Mouse (Mus musculus) limb, embryonic 12.5 days (tissue): ENCODE results near the gene Srsf5. TPM values are rescaled to one million over a fixed set of nuclear protein-coding genes. Genes with fewer than 3 reads are reported as not detected.
A peak's percentile ranks its signal among the peaks of the same experiment; 100 is the strongest.

ENCODE experiments used
- ATAC-seq: fragments of 200-750 bp; cut with Nextera tagmentation; 2 replicates; pipeline ENCODE4 v1.8.0; 2017; ENCODE audit warnings: low read depth, moderate TSS enrichment; ENCODE audit not compliant: insufficient number of reproducible peaks, insufficient read depth, low FRiP score, low TSS enrichment
- H3K27ac ChIP-seq: fragments of 300-500 bp; sonication (generic); 2 replicates; pipeline ENCODE4 v1.5.1; 2016; ENCODE audit warnings: mild to moderate bottlenecking, moderate library complexity
- H3K27me3 ChIP-seq: fragments of 300-500 bp; sonication (generic); 2 replicates; pipeline ENCODE4 v1.6.1; 2016; ENCODE audit warnings: mild to moderate bottlenecking, moderate library complexity
- H3K36me3 ChIP-seq: fragments of 300-500 bp; sonication (generic); 2 replicates; pipeline ENCODE4 v1.6.1; 2016; ENCODE audit warnings: mild to moderate bottlenecking, moderate library complexity
- H3K4me1 ChIP-seq: fragments of 300-500 bp; sonication (generic); replicated peaks from 2 replicates; pipeline ENCODE4 v1.6.1; 2016
- H3K4me2 ChIP-seq: fragments of 300-500 bp; sonication (generic); 2 replicates; pipeline ENCODE4 v1.6.1; 2016; ENCODE audit warnings: mild to moderate bottlenecking, moderate library complexity
- H3K4me3 ChIP-seq: fragments of 300-500 bp; sonication (generic); replicated peaks from 2 replicates; pipeline ENCODE4 v1.5.1; 2016; ENCODE audit warnings: mild to moderate bottlenecking
- H3K9ac ChIP-seq: fragments of 300-500 bp; sonication (generic); replicated peaks from 2 replicates; pipeline ENCODE4 v1.6.1; 2016; ENCODE audit warnings: mild to moderate bottlenecking, moderate library complexity
- H3K9me3 ChIP-seq: fragments of 300-500 bp; sonication (generic); 2 replicates; pipeline ENCODE4 v1.6.1; 2016; ENCODE audit warnings: mild to moderate bottlenecking, moderate library complexity
- WGBS: fragments of 180-500 bp; shearing (Covaris S2); methylation state at CpG from one replicate; pipeline ENCODE4 v1.1.7; 2016; 5-methylcytosine and 5-hydroxymethylcytosine counted together
- polyA plus RNA-seq: library from polyadenylated mRNA; unstranded; fragments of >200 nt; fragmentation: Nextera tagmentation; extraction: Ambion mirVana; gene quantifications from 2 replicates; pipeline ENCODE4 v1.2.1, GENCODE M21; 2016

The Srsf5 gene
- polyA plus RNA-seq, 1 experiment from 2014 or later, result 630 TPM

DNA sequence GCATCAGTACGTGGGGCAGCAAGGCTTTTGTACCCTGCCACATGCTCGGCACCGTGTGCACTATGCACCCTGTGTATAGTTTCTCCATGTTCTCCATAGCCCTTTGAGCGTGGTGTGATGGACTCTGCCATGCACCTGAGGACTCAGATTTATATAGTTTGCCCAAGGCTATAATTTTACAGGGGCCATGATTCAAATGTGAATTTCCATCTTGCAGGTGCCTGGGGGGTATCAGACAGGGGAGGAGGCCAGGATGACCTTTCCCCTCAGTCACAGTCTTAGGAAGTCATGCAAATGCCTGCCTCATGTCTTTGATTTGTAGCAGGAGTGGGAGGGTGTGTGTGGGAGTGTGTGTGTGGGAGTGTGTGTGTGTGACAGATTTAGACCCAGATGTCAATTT, 52.3 kb downstream of the Srsf5 start:
- Histone ChIP-seq H3K36me3 (no peaks in the 10 kb centered on the region), H3K4me3 (no peak overlapping the region), H3K27ac (no peak overlapping the region), H3K4me1 (peaks cover 14% of the 10 kb centered on the region), H3K9me3 (peaks cover 7% of the 10 kb centered on the region; the same call in 1 of the 2 replicates), H3K27me3 (peaks cover 16% of the 10 kb centered on the region; the same call in 1 of the 2 replicates), H3K4me2 (no peak overlapping the region), H3K9ac (no peak overlapping the region)
- 44% methylated on average over 4 of the region's 4 CpGs for WGBS
- no peak for ATAC-seq

DNA sequence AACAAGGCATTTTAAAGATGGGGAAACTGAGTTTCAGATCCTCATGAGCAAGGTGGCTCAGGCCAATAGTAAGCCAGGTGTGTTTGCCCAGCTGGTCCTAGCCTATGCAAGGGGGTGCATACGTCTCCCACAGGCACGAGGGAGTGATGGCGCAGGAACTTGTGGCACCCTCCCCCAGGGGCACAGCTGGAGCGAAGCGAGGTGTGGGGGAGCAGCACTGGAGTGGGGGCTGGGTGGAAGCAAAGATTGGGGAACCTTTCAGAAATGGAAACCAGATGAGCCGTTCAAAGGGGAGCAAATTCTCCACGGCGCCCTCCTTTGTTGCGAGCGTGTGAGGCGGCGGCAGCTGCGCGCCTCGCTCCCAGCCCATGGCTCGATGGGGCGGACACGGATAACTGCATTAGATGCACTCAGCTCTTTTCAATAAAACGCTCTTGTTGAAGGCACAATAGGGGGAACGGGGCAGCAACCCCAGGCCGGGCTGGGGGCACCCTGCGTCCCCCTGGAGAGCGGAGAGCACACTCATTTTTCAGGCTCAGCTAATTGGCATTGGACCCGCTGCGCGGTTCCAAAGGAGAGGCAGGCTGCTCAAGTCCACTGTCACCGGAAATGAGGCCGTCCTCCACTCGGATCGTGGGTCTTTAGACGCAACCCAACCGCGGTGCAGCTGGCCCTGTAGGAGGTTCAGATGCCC, 53.4 kb downstream of the Srsf5 start:
- Histone ChIP-seq H3K27ac (peak overlapping the region; percentile 8; the same call in 1 of the 2 replicates), H3K36me3 (no peaks in the 10 kb centered on the region), H3K9me3 (peaks cover 7% of the 10 kb centered on the region; the same call in 1 of the 2 replicates), H3K27me3 (peaks cover 16% of the 10 kb centered on the region; the same call in 1 of the 2 replicates), H3K4me3 (peak overlapping the region; percentile 24), H3K4me2 (peak overlapping the region; percentile 48), H3K9ac (peak overlapping the region; percentile 34; the same call in 1 of the 2 replicates), H3K4me1 (peaks cover 24% of the 10 kb centered on the region)
- WGBS, result 4% methylated on average over 33 of the region's 33 CpGs
- peak; percentile 58; the same call in 1 of the 2 replicates for ATAC-seq

Other genes with a start within 250 kb of the Srsf5 start
- gene Ccdc177, start 184.8 kb upstream of the Srsf5 start, polyA plus RNA-seq, result 0.17 and 0.34 TPM in 2 replicates
- gene Susd6, start 155.0 kb upstream of the Srsf5 start, polyA plus RNA-seq, result 14.1 and 16.6 TPM in 2 replicates
- 1.0 and 1.5 TPM in 2 replicates for gene Slc10a1, start 23.2 kb downstream of the Srsf5 start, polyA plus RNA-seq
- gene Smoc1, start 81.3 kb downstream of the Srsf5 start, polyA plus RNA-seq, result 11.4 and 13.1 TPM in 2 replicates